Mouse (Mus musculus): ENCODE measurements at regions not wholly inside any gene's neighbourhood (a gene's known extent, or its start where the extent isn't known, plus 50 kb on each side); places are given as distances from the start of the nearest gene placed in this dataset.

DNA sequence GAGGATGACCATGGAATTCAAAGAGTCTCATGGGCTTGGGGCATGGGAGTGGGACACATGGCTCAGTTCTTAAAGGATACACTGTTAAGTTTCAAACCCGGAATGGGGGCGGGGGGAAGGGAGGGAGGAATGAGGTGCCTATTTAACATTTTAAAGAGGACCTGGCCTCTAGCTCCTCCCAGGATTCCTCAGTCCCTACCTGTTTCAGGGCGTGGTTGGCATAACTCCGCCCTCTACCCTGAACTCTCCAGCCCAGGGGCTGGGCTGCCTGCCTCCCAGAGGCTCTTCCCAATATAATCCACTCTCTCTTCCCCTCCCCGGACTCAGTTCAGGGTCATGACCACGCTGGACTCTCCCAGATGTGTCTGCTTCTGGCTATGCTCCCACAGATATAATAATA lies 108.0 kb downstream of the 2410131K14Rik start:
- in situ Hi-C loops (cut with MboI, MseI) = no loop called here

DNA sequence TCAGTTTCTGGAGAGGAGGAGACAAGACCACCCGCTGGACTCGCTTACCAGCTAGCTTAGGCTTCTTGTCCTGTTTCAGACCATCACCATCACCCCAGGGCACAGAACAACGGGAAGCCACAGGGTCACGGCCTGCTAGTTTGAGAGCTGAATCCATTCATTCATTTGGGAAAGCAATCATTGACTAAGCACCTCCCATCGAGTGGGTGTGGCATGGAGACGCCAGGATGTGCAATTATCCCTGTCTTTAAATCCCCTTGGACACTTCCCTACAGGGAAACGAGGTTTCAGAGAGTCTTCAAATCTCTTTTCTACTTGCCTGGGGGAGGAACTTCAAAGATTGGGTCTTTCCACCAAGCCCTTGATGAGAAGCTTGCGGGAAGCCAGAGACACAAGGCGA lies 108.7 kb downstream of the 2410131K14Rik start:
- in situ Hi-C loops (cut with MboI, MseI) = no loop called here

DNA sequence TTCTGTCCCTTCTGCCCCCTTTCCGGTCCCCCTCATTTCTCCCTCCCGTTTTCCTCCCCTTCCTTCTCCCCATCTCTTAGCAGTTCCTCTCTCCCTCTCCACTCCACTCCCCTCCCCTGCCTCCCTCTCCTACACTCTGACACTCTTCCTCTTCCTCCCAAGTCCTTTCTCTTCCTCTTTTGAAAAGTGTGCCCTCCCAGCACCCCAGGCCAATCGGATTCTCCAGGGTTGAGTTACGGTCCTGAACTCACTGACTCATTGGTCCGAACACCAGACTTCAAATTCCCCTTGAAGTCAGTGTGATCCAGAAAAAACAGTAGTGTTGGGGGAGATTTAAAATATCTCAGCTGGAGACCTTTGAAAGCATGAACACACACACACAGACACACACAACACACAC lies 109.1 kb downstream of the 2410131K14Rik start:
- in situ Hi-C loops (cut with MboI, MseI) = no loop called here

DNA sequence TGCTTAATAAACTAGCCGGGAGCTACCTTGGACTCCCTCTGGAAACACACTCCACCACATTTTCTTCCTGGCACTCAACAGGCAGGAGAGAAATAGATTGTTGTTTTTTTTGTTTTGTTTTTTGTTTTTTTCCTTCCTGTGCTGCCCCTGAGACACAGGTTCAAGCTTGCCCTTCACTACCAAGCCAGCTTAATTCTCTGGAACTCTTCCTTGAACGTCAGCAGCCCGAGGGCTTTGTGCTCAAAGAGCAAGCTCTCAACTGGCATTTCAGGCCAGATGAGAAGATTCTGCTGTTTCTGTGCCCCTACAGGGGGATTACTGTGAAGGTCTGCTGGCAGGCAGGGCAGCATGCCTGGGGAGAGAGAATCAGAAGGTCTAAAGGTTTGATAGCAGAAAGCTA lies 109.8 kb downstream of the 2410131K14Rik start:
- in situ Hi-C loops (cut with MboI, MseI) = no loop called here

DNA sequence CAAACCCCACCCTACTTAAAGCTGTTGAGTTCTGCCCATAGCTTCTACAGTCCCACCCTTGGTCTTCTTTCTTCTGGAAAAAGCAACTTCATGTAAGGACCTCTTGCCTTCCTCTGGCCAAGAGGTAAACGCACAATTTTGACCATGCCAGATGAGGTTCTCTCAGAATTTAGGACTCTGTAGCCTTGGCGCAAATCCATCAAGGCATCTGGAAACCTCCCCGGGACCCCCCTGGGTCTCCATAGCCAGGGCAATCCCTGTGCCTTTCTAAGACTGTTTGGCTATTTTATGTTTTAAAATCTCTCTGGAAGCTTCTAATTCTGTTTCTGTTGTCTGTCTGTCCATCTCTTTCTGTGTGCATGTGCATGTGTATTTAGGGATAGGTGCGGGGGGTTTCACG lies 110.3 kb downstream of the 2410131K14Rik start:
- in situ Hi-C loops (cut with MboI, MseI) = no loop called here

DNA sequence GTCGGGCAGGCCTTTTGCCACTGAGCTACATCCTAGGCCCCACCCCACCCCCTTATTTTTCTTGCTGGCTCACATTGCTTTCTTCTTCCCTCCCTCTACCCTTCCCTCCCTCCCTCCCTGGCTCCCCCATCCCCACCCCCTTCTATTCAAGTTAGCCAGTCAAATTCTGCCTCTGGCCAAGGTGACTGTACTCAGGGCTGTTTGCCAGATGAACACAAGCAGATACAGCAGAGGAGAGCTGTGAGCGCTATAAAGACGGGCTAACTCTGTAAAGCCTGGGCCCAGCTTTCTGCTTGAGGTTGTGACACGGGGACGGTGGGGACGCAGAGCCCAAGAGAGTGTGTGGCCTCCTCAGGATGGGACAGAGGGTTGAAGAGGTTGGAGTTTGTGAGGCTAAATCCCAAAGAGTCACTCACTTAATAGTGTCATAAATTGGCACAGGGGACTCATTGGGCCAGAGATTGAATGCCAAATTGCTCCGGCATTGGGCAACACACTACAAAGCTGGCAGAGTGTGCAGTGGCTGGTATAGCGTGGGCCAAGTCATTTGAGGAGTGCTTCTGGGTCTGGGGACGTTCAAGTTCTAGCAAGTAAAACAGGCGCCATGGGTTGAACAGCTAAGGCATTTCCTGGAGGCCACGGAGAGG lies 110.8 kb downstream of the 2410131K14Rik start:
- in situ Hi-C loops (cut with MboI, MseI) = no loop called here

DNA sequence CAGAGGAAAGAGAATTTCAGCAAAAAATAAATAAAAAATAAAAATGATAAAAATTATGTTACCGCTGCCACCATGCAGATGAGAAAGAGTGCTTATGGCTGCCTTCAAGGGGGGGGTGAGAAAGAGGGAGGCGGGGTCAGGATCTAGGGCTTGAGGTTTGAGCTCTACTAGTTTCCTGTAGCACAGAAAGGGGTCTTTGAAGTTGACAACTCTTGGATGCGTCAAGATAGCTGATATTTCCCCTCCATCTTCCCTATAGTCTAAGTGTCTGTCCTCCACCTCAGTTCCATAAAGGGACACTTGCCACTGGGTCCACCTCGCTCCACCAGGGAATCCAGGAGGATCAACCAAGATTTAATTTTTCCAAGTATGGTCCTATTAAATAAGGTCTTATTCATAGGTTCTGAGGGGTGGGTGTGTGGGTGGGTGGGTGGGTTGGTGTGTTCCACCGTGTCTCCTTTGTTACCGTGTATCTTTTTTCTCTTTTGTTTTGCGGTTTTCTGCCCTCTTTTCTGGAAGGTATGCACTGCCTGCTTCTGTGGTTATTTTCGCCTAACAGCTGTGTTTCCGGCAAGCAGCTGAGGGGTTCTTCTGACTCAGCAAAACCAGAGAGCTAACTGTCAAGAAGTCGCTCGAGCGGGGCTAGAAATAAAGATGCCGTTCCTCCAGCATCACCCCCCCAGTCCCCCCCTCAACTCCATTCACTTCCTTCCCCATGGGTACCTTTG lies 114.8 kb downstream of the 2410131K14Rik start:
- in situ Hi-C loops (cut with MboI, MseI) = no loop called here

DNA sequence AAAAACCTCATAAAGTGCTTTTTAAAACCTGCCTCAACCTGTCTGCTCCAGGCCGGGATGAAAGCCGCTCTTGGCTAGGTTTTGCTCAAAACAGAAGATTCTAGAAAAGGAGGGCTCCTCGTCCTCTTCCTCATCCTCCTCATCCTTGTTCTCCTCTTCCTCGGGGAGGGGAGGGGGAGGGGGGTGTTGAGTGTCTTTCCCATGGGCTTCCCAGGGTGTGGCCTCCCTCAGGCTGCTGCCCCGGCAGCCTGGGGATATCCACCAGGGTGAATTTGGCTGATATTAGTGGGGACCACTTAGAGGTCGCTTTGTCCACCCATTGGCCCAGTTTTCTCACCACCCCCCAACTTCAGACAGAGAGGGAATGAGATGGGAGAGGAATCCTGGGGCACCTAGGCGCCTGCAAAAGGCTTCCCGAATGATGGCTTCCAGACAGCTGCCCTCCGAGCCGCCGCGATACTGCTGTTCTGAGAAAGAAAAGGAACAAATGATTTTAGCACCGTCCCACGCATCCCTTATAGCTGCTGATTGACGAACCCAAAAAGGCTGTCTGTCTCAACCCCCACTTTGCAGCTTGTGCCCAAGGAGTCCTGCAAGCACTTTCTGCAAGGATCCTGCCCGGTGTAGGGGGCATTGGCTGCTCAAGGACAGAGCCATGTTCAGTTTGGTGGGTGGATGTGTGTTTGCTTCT lies 115.5 kb downstream of the 2410131K14Rik start:
- in situ Hi-C loops (cut with MboI, MseI) = no loop called here

DNA sequence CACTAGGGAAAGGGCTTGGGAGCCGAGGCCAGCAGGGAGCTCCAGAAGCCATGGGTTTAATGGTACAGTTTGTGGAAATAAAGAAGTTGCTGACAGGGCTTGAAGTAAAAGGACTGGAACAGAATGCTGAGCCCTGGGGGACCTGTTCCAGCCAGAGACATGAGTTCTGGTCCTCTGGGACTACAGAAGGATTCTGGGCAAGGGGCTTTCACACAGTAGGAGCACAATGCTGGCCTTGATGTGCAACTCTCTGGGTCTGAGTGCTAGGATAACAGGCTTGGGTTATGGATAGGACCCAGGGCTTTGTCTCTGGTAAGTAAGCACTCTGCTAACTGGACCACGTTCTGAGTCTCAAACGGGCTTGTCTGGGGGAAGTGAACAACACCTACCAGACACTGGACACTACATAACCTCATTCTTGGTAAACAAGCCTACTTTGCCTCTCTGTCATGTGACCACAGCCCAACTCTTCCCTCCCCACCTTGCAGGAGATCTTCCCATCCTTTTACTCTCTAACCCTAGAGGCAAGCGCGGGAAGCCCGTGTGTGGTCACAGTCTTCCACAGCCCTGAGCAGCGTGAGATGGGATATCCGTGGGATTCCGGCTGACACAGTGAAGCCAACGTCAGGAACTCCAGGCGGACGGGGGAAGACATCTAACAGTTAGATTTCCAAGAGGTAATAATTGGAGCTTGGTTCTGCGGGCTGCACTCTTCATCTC lies 116.3 kb downstream of the 2410131K14Rik start:
- in situ Hi-C loops (cut with MboI, MseI) = no loop called here

DNA sequence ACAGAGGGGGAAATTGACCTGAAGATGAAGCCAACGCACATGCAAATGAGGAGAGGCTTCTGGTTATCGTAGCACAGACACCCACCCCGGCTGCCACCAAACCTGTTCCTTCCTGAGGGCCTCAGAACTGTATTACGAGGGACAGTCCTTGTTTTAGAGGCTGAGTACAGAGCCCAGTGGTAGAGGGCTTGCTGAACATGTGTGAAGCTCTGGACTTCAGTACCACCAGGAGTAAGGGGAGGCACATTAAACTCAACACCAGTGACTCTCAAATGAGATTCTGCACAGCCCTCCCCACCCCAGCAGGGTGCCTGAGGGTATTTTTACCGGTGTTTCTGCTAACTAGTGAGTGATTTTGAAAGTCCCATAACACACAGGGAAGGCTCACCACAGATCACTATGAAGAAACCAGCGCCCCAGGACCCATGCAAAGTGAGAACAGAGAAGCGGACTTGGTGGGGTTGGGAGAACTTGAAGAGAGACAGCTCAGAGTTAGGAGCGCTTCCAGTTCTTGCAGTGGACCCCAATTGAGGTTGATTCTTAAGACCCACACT lies 116.9 kb downstream of the 2410131K14Rik start:
- in situ Hi-C loops (cut with MboI, MseI) = no loop called here

DNA sequence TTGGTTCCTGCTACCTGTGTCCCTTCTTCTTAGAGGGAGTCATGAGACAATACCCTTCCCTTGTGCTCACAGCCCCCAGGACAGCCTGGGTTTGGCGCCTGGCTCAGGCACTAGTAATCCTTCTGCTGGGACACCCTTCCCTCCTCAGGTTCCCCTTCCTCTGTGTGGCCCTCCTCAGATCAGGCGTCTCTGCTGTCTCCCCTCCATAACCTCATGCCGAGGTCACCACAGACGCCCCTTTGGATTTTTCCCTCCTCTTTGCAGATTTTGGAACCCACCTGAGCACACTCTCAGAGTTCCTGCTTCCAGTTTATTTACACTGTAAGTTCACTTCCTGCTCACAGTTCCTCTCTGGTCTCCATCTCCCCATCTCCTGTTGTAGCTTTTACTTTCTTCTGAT lies 117.7 kb downstream of the 2410131K14Rik start:
- in situ Hi-C loops (cut with MboI, MseI) = no loop called here

DNA sequence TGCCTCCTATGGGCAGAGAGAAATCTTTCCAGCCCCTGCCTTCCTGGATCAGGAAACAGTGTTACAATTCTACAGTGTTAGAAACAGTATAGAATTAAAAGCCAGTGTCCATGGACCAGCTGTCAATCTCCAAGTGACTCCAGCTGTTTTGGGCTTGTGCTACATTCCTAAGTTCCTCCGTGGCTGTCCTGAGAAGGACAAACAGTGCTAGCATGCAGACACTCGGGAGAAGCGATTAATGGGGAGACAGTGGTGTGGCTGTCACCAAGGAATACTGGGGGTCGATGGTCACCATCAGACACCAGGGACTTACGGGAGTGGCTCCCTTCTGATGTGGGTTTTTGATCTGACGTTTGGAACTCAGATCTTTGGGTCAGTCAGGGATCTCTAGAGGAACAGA lies 118.1 kb downstream of the 2410131K14Rik start:
- in situ Hi-C loops (cut with MboI, MseI) = no loop called here

DNA sequence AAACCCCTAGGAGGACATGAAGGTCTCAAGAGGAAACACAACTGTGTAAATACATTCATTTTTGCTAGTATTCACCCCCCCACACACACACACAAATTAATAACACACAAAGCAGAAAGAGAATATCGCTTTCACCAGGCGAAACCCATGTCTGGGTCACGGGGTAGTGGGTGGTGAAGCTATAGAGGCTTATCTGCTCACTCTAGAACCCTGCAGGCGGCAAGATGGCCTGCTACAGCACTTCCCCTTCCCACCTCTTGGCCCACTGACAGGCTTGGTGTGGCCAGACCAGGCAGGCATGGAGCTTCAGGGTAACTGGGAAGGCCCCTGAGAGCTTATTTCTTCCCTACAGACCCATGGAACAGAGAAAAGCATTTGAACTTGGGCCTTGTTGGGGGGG lies 119.6 kb downstream of the 2410131K14Rik start:
- in situ Hi-C loops (cut with MboI, MseI) = no loop called here

DNA sequence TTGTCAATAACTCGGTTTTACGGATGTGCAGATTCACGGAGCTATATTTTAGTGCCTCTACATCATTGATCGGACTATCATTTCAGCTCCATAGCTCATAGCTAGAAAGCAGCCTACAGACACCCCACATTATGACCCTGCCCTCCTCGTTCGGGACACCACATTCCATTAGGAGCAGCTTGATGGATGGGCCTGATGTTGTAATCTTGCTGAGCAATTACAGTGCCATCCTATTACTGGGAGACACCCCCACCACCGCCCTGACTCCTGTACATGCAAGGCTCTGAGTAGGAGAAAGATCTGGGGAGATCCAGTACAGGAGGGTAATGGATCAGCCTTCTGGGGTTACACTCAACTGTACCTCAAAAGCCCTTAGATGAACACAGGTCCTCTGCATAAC lies 120.2 kb downstream of the 2410131K14Rik start:
- in situ Hi-C loops (cut with MboI, MseI) = no loop called here

DNA sequence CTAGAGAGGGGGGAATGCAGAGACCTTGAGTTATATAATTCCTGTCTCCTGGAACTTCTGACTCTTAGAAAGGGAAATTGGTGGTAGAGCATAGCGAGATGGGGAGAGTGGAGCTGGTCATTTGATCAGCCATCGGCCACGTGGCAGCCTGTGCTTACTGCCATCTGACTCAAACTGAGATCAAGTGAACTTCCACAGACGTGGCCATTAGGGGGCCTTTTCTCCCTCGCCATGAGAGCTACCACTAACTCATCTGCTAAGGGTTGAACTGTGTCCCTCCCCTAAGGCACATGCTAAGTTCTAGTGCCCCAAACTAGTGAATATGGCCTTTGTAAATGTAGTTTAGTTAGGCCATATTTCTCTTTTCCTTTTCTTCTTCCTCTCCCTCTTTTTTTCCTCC lies 120.6 kb downstream of the 2410131K14Rik start:
- in situ Hi-C loops (cut with MboI, MseI) = no loop called here

DNA sequence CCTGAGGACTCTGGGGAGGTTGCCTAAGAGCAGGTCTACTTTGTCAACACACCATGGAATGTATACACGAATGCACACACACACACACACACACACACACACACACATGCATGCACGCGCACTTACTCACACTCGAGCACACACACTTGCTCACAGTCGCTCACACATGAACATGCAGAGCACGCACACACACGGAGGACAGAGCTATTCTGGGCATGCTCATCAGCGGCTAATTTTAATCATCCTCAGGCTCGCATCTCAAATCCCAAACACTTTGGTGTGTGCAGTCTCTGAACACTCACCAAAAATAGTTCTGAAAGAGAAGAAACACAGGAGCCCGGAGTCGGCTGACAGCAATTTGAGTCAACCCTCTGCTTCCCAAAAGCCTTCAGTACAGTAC lies 122.0 kb downstream of the 2410131K14Rik start:
- in situ Hi-C loops (cut with MboI, MseI) = no loop called here

DNA sequence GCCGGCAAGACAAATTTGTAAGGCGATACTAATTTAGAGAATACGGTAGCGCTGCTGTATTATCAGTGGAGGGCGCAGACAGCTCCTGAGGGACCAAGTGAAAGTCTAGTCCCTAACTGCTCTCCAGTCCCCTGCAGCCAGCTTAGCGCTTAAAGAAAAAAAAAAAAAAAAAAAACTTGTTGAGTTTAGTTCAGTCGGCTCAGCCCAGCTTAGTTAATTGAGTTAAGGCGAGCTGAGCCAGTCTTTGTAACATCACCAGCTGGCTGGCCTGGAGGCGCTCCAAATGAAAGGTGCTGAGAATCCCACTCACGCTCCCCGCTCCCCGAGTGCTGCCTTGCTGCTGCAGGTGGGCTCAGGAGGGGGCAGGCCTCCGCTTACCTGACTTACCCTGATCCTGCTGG lies 128.6 kb downstream of the 2410131K14Rik start:
- in situ Hi-C loops (cut with MboI, MseI) = no loop called here

DNA sequence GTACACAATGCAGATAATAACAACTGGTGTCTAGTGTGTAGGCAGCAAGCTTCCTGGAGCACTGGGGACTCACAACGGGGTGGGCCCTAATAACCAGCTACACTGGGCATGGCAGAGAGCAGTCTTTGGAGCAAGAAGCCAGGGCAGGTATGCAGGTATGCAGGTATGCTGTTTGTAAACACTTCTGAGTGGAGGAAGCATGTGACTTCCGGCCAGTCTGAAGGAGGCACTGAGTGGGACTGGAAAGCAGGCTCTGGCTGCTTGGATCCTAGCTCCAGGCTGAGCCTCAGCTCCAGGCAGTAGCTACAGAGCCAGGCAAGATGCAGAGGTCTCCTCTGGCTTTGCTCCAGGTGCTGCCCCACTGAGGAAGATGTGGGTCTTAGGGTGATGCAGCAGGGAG lies 129.9 kb downstream of the 2410131K14Rik start:
- in situ Hi-C loops (cut with MboI, MseI) = no loop called here

DNA sequence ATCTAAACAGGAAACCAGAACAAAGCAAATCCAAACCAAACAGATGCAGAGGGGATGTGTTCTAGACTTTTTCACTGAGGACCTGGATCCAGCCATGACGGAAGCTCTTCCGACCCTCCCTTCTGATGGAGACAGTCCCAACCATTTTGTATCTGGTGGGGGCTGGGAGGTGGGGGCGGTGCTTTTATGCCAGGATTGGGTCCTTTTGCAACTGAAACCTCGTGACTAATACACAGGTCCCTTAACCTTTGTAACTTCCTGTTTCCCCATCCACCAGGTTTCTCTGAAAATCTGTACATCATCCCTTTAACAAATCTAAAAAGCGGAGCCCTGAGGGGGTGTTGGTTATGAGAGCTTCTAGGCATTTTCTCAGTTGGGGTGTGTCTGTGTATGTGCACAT lies 130.9 kb downstream of the 2410131K14Rik start:
- in situ Hi-C loops (cut with MboI, MseI) = no loop called here

DNA sequence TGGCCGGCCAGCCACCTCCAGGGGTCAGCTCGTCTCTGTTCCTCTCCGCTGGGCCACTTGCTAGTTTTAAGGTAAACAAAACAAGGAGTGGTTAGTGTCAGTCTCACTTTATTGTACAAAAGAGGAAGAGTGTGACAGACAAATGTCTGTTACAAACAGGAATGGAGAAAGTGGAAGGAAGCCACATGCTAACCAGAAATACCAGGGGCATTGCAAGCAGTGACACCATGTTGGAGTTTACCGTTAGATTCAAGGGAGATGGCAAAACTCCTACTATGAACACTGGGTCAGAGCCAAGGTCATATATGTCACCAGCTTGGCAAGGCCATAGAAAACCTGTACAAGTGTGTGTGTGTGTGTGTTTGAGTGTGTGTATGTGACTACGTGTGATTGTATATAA lies 131.5 kb downstream of the 2410131K14Rik start:
- in situ Hi-C loops (cut with MboI, MseI) = no loop called here

DNA sequence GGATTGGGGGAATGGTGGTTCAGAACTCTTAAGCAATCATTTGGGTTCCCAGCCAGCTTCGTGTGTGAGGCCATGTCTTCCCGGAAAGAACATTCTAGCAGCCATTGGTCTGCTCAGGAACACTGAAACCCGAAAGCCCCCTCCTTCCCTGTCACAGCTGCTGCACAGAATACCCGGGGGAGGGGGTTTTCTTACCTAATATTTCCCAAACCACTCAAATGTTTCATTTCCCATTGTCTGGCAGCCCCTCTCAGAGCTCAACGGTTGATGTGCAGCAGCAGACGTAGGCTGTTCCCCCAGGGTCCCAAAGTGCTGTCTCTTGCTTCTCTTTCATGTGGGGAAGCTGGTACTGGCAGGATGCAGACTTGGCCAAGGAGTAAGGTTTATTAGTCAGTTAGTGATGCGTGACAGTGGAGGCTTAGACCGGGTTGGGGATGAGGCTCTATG lies 132.4 kb downstream of the 2410131K14Rik start:
- in situ Hi-C loops (cut with MboI, MseI) = no loop called here
